Comparison of ENCODE assay signal across 8 mouse cellular contexts in the genomic region with DNA sequence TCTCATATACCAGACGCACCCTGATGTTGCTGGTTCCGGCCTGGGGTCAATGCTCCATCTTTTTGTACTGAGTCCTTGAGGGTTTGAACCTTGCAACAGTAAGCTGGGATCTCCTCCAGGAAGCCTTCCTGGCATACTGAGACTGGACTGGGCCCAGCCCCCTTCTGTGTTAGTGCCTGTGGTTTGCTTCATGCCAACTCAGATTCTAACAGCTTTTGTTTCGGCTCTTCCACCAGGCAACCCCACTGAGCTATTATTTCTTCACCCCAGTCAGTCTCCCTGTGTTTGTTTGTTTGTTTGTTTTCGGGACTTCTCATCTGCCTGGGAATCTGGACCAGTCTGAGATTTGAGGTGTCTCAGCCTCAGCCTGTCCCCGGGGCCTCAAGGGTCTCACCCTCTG. TPM values are rescaled to one million over a fixed set of nuclear protein-coding genes. Genes with fewer than 3 reads are reported as not detected.
DNase-seq lines count a peak whose midpoint lies in the region; ATAC-seq and TF ChIP-seq lines count a peak whose summit lies in the region.

No protein-coding gene starts in this region.

- H3K27ac ChIP-seq in gastrocnemius, adult 2 months: peak overlapping the region; percentile 51
- H3K27ac ChIP-seq in neural tube, embryonic 11.5 days (ENCODE audit: low read depth, low read length): no peak overlapping the region
- H3K27ac ChIP-seq in limb, embryonic 12.5 days: peak overlapping the region; percentile 54; the same call in 1 of the 2 replicates

- H3K4me2 ChIP-seq in neural tube, embryonic 11.5 days (ENCODE audit: low read depth): no peak overlapping the region
- peak overlapping the region; percentile 47 for H3K4me2 ChIP-seq in limb, embryonic 12.5 days

- peaks cover 25% of the 10 kb centered on the region for H3K4me1 ChIP-seq in neural tube, embryonic 11.5 days (ENCODE audit: control insufficient read depth, insufficient read depth, low read length)
- H3K4me1 ChIP-seq in limb, embryonic 12.5 days (replicated peaks): peaks cover 79% of the 10 kb centered on the region

- DNase-seq in gastrocnemius, adult 2 months: no peak
- no peak for DNase-seq in gastrocnemius, adult 18-20 months (ENCODE audit: low spot score)
- no peak for DNase-seq in neural tube, embryonic 11.5 days (ENCODE audit: low spot score)
- no peak for DNase-seq in neural tube, embryonic 10.5 days (ENCODE audit: extremely low spot score, low spot score)
- DNase-seq in retina, embryonic 14.5 days (ENCODE audit: low spot score): no peak
- DNase-seq in testis, postnatal 10 days (ENCODE audit: low spot score): no peak
- DNase-seq in gastrocnemius, adult 8-10 months (ENCODE audit: low spot score in 2 of 2): no peak

- no peak for TF ChIP-seq CTCF in gastrocnemius, adult 2 months (IDR thresholded peaks at IDR 0.05)

- no peaks in the 10 kb centered on the region for H3K36me3 ChIP-seq in neural tube, embryonic 11.5 days (ENCODE audit: control insufficient read depth, insufficient read depth, low read length)
- 0 out of 2 replicates have a peak, but pooled peaks cover 3% of the 10 kb centered on the region for H3K36me3 ChIP-seq in limb, embryonic 12.5 days

- peak overlapping the region; percentile 18; the same call in 1 of the 2 replicates for H3K9ac ChIP-seq in neural tube, embryonic 11.5 days (ENCODE audit: low read length)
- no peak overlapping the region for H3K9ac ChIP-seq in limb, embryonic 12.5 days (replicated peaks)

- ATAC-seq in neural tube, embryonic 11.5 days (ENCODE audit: insufficient read depth, low FRiP score, low TSS enrichment): no peak
- ATAC-seq in limb, embryonic 12.5 days (ENCODE audit: insufficient number of reproducible peaks, insufficient read depth, low FRiP score, low TSS enrichment, low read depth): no peak

- H3K4me3 ChIP-seq in gastrocnemius, adult 2 months: no peak overlapping the region
- H3K4me3 ChIP-seq in neural tube, embryonic 11.5 days (ENCODE audit: low read depth, low read length): no peak overlapping the region
- H3K4me3 ChIP-seq in limb, embryonic 12.5 days (replicated peaks): peak overlapping the region; percentile 24

- WGBS in neural tube, embryonic 11.5 days: 36% methylated on average over 5 of the region's 5 CpGs
- 53% methylated on average over 5 of the region's 5 CpGs for WGBS in limb, embryonic 12.5 days

- no peaks in the 10 kb centered on the region for H3K9me3 ChIP-seq in neural tube, embryonic 11.5 days (ENCODE audit: control insufficient read depth, low read length)
- no peaks in the 10 kb centered on the region for H3K9me3 ChIP-seq in limb, embryonic 12.5 days

- peaks cover 92% of the 10 kb centered on the region for H3K27me3 ChIP-seq in neural tube, embryonic 11.5 days (ENCODE audit: control insufficient read depth, insufficient read depth, low read length)
- peaks cover 100% of the 10 kb centered on the region for H3K27me3 ChIP-seq in limb, embryonic 12.5 days

- intact Hi-C loops in gastrocnemius, adult 2 months (cut with DNase I): no loop called here

RNA-seq across cellular contexts. Expression of gene Arhgef19, which starts 5.1 kb away (rescaled TPM):
- under 1 TPM; 0.31 to 0.33 TPM for total RNA-seq in gastrocnemius, adult 2 months (2021)
- total RNA-seq in gastrocnemius, adult 18-20 months (2021): under 1 TPM; 0.32 to 0.33 TPM
- 1.2 and 2.3 TPM in 2 replicates for polyA plus RNA-seq in neural tube, embryonic 11.5 days (2014; fragmentation: Nextera tagmentation; extraction: Ambion mirVana)
- polyA plus RNA-seq in limb, embryonic 12.5 days (2016; fragmentation: Nextera tagmentation; extraction: Ambion mirVana): 9.1 and 10.8 TPM in 2 replicates
- total RNA-seq in gastrocnemius, adult 8-10 months (2022): 1 to 10 TPM in 1 of 4 experiments, under 1 TPM in 3; 0.10 to 1.1 (median 0.22) TPM

RNA-seq across cellular contexts. Expression of gene Rsg1, which starts 30.6 kb away (rescaled TPM):
- total RNA-seq in gastrocnemius, adult 2 months (2021): not detected
- under 1 TPM in 1 of 2 experiments, not detected in 1; 0.31 TPM for total RNA-seq in gastrocnemius, adult 18-20 months (2021)
- 5.4 and 6.5 TPM in 2 replicates for polyA plus RNA-seq in neural tube, embryonic 11.5 days (2014; fragmentation: Nextera tagmentation; extraction: Ambion mirVana)
- polyA plus RNA-seq in limb, embryonic 12.5 days (2016; fragmentation: Nextera tagmentation; extraction: Ambion mirVana): 6.7 and 7.1 TPM in 2 replicates
- 1 to 10 TPM in 1 of 4 experiments, not detected in 3; 1.4 TPM for total RNA-seq in gastrocnemius, adult 8-10 months (2022)

RNA-seq across cellular contexts. Expression of gene Epha2, which starts 56.6 kb away (rescaled TPM):
- total RNA-seq in gastrocnemius, adult 2 months (2021): 1 to 10 TPM; 1.8 to 2.6 TPM
- total RNA-seq in gastrocnemius, adult 18-20 months (2021): 1 to 10 TPM; 1.6 to 2.9 TPM
- polyA plus RNA-seq in neural tube, embryonic 11.5 days (2014; fragmentation: Nextera tagmentation; extraction: Ambion mirVana): 1.6 and 2.5 TPM in 2 replicates
- 3.1 and 3.9 TPM in 2 replicates for polyA plus RNA-seq in limb, embryonic 12.5 days (2016; fragmentation: Nextera tagmentation; extraction: Ambion mirVana)
- 1 to 10 TPM in 3 of 4 experiments, under 1 TPM in 1; 0.85 to 2.0 (median 1.8) TPM for total RNA-seq in gastrocnemius, adult 8-10 months (2022)
